Mouse (Mus musculus) cerebellum, adult 9-11 months (tissue): ENCODE results near the gene Plekha7.
A peak's percentile ranks its signal among the peaks of the same experiment; 100 is the strongest.

Source experiments
- DNase-seq: peaks from one replicate; pipeline ENCODE4 v3.0.0; 2022

Plekha7 gene

DNA sequence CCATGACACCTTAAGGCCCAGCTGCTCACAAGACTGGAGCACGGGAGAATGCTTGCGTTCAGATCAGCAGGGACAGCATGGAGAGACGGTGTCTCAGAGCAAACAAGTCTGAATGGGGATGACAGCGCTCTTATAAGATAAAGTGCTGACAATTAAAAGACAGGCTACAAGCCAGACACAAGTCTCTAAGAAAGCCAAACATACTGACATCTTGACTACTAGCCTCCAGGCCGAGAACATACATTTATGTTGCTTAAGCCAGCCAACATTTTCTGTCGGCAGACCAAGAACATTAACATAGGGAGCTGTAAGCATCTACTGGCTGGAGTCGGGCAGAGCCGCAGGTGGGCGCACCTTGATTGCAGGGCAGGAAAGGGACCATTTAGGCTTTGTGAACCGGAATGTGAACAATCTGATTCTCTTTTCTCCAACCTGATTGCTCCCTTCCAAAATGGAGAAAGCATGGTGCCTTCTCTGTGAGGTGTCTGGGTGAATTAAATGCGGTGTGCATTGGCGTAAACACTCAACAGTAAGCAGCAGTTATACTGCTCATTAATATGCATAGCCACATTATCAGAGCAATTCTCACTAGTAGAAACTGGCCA, 88.0 kb downstream of the Plekha7 start:
- DNase-seq = no peak

- DNase-seq = no peak
These were observed 90.4 kb downstream of the Plekha7 start for GRCm38 (mm10) chr7:116217747-116218146.

- no peak for DNase-seq
These were observed 96.3 kb downstream of the Plekha7 start for GRCm38 (mm10) chr7:116211904-116212303.

DNA sequence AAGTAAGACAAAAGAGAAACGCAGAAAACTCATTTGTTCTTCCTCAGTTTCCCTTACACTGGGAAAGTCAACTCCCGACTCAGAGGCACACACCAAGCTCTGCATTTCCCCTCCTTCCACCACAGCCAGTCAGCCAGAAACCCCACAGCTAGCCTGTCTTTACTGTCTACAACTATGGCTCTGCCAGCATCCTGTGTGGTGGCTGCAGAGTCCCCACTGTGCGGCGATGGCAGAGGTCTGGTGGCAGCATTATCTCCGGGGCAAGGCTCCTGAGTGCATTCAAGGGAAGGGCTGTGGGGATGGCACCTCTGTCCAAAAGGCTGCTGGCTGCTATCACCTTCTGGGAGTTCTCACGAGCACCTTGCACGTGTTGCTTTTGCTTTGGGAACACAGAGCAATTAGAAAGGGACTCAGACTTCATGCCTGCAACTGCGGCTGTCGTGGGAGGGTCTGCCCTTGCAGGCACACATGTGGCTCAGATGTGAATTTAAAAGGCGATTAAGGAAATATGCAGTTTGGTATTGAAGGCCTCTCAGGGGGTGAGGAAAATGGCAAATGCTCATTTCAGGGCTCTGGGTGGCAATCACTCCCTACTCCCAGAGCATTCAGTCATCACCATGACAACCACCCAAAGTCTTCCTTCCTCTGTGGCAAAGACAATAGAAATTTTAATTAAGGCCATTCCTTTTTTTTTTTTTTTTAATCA, 98.1 kb downstream of the Plekha7 start:
- DNase-seq = no peak

- DNase-seq = no peak
These were observed 99.3 kb downstream of the Plekha7 start for GRCm38 (mm10) chr7:116208880-116209279.

- DNase-seq = no peak
These were observed 101.2 kb downstream of the Plekha7 start for GRCm38 (mm10) chr7:116206806-116207571.

DNA sequence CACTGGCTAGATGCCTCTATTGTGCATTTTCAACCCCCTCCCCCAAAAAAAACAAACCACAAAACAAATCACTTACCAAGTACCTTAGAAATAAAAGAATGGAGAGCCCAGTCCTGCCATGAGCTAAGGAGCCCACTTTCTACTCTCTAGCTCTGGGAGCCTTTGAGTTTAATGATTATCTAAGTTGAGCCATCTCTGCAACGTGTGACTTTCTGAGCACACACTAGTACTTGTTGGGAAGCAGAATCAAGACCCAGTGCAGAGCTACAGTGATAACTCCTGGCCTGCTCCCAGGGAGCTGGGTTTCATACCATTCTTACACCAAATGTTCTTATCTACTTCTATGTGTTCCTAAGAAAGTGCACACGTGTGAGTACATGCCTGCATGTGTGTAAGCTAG, 102.7 kb downstream of the Plekha7 start:
- DNase-seq = no peak

- DNase-seq = no peak
These were observed 106.0 kb downstream of the Plekha7 start for GRCm38 (mm10) chr7:116202033-116202681.

GRCm38 (mm10) chr7:116200951-116201351, 107.2 kb downstream of the Plekha7 start:
- DNase-seq = peak; percentile 15

- no peak for DNase-seq
These were observed 107.6 kb downstream of the Plekha7 start for GRCm38 (mm10) chr7:116200544-116200943.

DNA sequence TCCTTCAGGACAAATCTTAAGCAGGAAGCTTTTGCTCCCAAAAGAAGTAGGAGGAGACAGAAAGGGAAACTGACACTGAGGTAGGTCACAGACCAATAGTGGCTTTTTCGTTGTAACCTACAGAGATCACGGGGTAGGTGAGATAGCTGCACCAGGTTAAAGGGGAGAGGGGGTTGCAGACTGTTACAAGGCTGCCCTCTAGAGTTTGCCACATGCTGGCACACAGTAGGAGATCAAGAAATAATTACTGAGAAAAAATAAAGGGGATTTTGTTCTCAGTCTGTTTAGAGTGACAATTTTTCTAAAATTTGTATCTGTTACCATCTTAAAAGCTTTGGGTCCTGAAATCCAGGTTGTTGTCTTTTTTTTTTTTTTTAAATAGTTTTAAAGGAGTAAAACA, 109.3 kb downstream of the Plekha7 start:
- DNase-seq = no peak

- DNase-seq = no peak
These were observed 109.8 kb downstream of the Plekha7 start for GRCm38 (mm10) chr7:116198407-116198806.

- no peak for DNase-seq
These were observed 111.0 kb downstream of the Plekha7 start for GRCm38 (mm10) chr7:116196974-116197679.

DNA sequence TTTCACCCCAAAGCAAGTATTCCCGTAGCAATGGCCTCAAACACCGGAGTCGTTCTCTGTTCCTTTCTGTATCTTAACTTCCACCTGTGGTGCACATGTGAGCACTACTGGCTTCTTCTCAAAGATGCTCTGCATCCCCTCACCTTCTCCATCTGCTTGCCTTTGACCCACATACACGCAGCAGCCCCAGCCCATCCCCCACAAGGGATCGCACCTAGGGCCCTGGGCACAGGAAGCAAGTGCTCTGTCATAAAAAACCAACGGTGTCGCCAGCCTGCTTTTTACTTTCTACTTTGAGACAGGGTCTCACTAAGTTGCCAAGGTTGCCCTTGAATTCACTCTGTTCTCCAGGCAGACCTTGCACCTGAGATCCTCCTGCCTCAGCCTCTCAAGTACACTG, 113.2 kb downstream of the Plekha7 start:
- DNase-seq = no peak

DNA sequence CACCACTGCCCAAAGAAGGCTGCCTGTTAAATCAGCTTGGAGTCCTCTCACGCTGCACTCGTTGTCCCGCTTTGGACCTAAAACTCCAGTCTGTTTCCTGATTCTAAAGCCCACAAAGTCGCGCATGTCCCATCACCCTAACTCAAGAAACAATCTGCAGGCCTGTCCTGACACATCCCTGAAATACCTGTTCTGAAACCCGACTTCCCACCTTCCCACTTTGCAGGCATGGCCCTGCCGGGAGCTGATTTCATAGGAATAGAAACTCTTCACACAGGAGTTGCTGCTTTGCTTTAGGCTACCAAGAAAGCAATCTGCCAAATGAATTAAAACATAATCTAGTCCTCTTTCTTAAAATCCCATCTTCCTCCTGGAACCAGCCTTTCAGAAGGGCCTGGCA, 115.2 kb downstream of the Plekha7 start:
- DNase-seq = no peak

DNA sequence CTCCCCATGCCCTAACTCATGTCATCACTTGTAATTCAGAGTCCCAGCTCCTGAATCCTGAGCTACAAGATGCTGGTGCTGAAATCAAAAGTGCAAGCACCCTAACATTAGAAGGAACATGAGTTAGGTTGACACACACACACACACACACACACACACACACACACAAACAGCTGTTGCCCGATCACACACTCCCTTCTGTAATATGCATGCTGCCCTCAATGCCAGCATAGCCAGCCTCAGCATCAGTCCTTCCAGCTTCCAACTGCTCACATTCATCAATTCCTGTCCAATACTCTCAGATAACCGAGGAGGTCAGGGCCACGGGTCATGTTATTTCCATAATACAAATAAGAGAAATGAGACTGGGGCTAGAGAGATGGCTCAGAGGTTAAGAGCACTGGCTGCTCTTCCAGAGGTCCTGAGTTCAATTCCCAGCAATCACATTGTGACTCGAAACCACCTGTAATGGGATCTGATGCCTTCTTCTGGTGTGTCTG, 116.0 kb downstream of the Plekha7 start:
- DNase-seq = no peak

- no peak for DNase-seq
These were observed 117.0 kb downstream of the Plekha7 start for GRCm38 (mm10) chr7:116191138-116191537.

GRCm38 (mm10) chr7:116189708-116190107, 118.5 kb downstream of the Plekha7 start:
- DNase-seq = no peak

- no peak for DNase-seq
These were observed 119.8 kb downstream of the Plekha7 start for GRCm38 (mm10) chr7:116188391-116188790.

- no peak for DNase-seq
These were observed 120.7 kb downstream of the Plekha7 start for GRCm38 (mm10) chr7:116187521-116187920.

- no peak for DNase-seq
These were observed 121.3 kb downstream of the Plekha7 start for GRCm38 (mm10) chr7:116186847-116187246.

DNA sequence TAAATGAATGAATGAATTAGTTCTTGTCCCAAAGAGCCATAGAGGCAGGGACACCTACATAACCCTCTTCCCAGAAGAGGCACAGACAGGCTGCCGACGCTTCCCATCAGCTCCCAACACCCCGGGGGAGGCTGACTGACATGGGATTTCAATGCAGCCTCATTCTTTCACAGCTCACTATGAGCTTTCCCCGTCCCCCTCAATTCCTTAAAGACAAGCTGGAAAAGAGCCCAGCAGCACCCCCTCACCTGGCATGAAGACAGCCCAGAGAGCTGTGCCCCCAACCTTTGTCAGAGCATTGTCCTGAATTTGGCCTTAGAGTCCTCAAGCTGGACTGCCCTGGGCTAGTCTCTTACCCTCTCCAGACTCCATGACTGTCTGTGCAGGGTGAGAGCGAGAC, 122.0 kb downstream of the Plekha7 start:
- no peak for DNase-seq
